Mouse (Mus musculus): ENCODE measurements around the gene Col4a2.
A peak's percentile ranks its signal among the peaks of the same experiment; 100 is the strongest.

The Col4a2 gene

GRCm38 (mm10) chr8:11417762-11418161 is 105.2 kb downstream of the Col4a2 start:
- no peak for DNase-seq (ENCODE audit: low read depth)

DNA sequence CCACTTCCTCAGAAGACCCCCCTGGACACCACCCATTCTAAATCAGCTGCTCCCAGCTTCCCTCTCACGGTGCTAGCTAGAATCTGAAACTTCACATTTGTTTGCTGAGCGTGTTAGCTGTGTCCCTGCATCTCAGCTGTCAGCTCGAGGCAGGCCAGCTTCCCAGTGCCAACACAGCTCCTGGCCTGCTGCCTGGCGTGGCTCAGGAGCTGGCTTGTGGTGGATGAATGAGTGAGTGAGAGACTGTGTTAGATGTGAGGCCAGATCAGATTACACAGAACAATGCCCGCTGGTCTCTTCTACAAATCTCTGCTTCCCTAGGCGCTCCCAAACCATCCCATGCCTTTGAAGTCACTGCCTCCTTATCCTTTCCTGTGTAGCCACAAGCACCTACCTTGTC is 106.6 kb downstream of the Col4a2 start:
- no peak for DNase-seq (ENCODE audit: low read depth)

GRCm38 (mm10) chr8:11419645-11420044 is 107.0 kb downstream of the Col4a2 start:
- peak; percentile 75 for DNase-seq (ENCODE audit: low read depth)

DNA sequence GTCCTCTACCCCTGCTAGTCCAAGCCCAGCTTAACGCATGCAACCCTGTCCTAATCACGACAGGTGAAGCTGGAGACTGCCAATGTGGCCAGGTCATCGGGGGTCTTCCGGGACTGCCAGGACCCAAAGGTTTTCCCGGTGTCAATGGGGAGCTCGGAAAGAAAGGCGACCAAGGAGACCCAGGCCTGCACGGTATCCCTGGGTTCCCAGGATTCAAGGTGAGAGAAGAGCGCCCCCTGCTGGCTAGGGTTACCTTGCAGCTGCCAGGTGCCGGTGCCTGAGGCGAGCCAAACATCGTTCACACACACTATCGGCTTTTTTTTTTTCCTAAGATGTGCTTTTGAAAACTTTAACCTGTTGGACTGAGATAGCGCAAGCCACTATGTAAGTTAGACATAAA is 108.5 kb downstream of the Col4a2 start:
- DNase-seq (ENCODE audit: low read depth), result peak; percentile 38

GRCm38 (mm10) chr8:11421968-11422367 is 109.4 kb downstream of the Col4a2 start:
- no peak for DNase-seq (ENCODE audit: low read depth)

DNA sequence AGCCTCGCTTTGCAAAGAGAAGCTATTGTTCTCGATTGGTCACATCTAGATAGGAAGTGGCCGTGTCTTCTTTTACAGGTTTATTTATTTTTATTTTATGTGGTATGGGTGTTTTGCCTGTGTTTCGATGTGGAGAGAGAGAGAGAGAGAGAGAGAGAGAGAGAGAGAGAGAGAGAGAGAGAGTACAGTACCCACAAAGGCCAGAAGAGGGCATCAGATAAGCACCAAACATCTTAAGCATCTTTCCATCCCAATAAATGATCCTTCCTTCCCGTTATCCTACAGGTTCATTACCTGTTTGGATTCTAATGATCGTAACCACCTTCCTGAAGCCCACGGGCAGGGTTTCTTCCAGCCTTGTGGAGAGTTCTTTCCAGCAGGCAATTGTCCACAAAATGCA is 110.5 kb downstream of the Col4a2 start:
- no peak for DNase-seq (ENCODE audit: low read depth)

GRCm38 (mm10) chr8:11430688-11431087 is 118.1 kb downstream of the Col4a2 start:
- peak; percentile 88 for DNase-seq (ENCODE audit: low read depth)

DNA sequence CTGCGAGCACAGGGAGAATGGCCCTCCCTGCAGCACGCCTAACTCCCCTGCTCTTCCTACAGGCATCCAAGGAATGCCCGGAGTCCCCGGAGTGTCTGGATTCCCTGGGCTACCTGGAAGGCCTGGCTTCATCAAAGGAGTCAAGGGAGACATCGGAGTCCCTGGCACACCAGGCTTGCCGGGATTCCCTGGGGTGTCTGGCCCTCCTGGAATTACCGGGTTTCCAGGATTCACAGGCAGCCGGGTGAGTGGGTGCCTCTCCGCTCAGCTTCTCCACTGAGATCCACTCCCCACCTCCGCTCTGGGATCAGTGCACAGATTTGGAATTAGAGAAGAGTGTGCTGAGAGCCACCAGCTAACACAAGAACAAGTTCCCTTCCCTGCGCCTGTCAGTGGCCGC is 125.3 kb downstream of the Col4a2 start:
- DNase-seq (ENCODE audit: low read depth), result no peak

DNA sequence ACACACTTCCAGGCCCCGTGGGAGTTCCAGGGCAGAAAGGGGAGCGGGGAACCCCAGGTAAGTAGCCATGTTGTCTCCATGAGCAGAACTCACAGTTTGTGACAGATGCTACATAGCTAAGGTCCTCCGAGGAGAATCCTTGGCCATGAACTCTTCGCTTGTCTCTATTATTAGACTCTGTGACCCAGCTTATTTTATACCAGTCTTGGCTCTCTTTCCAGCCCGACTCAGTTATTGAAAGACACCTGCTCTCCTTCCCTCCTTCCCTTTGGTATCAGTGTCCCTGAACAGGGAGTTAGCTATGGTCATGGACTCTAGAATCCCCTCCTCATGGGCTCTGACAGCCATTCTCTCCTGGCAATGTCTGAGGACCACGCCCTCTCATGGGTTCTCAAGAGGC is 128.7 kb downstream of the Col4a2 start:
- no peak for DNase-seq (ENCODE audit: low read depth)

DNA sequence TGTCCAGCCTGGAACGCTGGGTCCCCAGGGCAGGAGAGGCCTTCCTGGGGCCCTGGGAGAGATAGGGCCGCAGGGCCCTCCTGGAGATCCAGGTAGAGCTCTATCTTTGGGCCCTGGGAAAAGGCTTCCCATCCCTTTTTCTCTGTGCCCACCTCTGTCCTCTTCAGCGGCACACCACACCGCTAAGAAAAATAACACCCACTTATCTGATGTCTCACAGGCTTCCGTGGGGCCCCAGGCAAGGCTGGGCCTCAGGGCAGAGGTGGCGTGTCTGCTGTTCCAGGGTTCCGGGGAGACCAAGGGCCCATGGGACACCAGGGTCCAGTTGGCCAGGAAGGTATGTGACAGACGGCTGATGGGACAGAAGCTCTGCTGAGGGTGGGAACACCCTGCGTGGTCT is 131.0 kb downstream of the Col4a2 start:
- no peak for DNase-seq (ENCODE audit: low read depth)

- no peak for DNase-seq (ENCODE audit: low read depth)
These were observed 131.6 kb downstream of the Col4a2 start for GRCm38 (mm10) chr8:11444216-11444615.

DNA sequence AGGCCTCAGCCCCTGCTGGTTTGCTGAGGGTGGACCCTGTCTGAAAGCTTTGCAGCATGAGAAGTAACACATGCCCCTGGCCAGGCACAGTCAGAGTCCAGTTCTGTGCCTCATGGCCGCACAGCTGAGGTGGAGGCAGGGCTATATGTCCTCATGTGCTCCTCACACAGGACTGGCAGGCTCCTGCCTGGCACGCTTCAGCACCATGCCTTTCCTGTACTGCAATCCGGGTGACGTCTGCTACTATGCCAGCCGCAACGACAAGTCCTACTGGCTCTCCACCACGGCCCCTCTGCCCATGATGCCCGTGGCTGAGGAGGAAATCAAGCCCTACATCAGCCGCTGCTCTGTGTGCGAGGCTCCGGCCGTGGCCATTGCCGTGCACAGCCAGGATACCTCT is 133.2 kb downstream of the Col4a2 start:
- DNase-seq (ENCODE audit: low read depth), result no peak

DNA sequence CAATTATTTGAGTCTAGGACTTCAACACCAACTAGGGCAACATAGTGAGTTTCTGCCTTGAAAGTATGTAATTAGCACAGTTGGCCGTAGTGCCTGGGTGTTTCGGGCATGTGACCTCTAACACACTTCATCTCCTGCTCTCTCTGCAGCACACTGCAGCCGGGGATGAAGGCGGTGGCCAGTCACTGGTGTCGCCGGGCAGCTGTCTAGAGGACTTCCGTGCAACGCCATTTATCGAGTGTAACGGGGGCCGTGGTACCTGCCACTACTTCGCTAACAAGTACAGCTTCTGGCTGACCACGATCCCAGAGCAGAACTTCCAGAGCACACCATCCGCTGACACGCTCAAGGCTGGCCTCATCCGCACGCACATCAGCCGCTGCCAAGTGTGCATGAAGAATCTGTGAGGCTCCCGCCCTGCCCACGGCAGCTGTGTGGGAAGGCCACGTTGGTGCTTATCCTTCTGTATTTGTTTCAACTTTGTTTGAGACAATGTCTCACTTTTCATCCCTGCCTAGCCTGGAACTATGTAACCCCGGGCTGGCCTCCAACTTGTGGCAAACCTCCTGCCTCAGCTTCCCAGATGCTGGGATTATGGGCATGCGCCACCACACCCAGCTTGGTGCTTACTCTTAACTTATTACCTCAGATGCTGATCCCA is 135.4 kb downstream of the Col4a2 start:
- DNase-seq (ENCODE audit: low read depth), result no peak

DNA sequence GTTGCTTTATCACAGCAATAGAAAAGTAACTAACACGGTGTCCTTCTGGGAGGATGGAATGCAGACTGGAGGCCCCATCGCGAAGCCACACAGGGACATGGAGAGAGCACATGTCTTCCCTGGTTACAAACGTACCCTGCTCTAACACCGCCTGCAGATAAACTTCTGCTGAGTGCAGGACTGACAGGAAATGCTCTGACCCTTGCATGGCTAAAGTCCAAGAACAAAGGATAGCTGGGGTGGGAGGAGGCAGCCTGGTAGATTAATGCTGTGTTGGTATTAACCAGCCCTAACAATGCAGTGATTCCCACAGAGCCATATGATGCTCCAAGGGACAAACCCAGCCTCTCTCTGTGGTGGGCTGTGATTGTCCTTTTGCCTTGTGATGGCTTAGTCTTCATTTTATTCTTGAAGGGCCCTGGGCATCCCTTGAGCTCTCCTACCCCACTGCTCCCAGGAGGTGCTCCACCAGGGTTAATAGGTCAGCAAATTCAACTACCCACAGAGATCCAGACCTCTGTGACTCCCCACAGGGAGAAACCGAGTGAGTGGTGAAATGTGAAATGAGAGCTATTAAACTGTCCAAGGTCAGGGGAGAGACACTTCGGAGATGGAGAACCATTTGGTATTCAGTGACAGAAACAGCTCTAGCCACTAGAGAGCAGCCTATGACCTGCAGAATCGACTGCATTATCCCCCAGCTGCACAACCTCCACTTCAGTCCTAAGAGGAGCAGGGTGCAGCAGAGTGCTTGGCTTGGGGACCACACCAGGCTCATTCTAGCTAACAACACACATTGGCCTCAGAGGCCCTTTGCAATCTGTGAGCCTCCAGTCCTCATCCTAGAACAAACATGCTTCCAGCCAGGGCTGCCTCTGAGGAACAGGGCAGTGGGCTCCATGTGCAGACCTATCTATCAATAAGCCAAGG is 137.8 kb downstream of the Col4a2 start:
- DNase-seq (ENCODE audit: low read depth), result peak; percentile 69

DNA sequence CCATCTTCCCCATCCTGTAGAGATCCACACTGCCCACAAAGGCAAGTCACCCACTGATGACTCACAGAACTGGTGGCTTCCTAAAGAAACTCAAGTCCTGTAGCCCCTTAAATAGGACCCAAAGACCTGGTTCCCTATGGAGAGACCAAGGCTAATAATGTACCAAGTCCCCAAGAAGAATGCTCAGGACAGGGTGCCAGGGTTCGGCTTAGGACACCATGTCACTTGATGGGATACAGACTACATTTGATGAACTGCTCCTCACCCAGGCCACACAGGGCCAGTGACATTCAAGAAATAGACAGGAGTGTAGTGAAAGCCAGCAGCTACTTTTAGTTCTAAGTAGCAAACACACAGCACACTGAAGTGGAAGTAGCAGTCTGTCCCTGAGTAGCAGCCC is 139.5 kb downstream of the Col4a2 start:
- peak; percentile 61 for DNase-seq (ENCODE audit: low read depth)

- DNase-seq (ENCODE audit: low read depth), result peak; percentile 86
These were observed 140.0 kb downstream of the Col4a2 start for GRCm38 (mm10) chr8:11452559-11452958.

DNA sequence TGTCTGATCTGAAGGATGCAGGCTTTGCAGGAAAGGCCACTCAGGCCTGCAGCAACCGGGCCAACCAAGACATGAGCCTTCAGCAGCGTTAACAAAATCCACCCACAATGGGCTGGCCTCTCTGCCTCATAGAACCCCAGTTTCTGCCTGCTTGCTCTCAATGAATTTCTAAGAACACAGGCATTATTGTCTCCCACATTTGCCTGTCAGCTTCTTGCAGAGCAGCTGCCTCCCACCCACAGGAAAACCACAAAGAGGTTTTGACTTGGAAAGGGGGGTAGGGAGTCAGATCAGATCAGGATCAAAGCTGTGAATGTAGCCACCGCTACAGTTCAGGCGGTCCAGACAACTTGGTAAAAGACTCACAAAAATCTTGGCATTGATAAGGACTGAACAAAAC is 140.4 kb downstream of the Col4a2 start:
- DNase-seq (ENCODE audit: low read depth), result peak; percentile 84

DNA sequence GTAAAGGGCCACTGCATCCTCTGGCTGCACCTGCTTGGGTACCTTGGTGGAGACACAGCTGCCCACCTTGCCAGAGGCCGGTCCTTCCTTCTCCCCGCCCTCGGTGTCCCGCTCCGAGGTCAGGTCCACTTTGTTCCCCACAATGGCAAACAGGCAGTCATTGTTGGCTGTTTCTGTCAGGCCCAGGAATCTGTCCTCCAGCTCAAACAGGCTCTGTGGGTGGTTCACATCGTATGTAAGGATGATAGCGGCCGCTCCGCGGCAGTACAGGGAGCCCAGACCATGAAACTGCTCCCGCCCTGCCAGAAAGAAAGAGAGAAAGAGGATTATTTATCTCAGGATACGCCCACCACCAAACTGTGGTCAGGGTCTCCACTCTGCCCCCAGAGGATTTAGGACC is 141.6 kb downstream of the Col4a2 start:
- DNase-seq (ENCODE audit: low read depth), result no peak

- DNase-seq (ENCODE audit: low read depth), result no peak
These were observed 144.7 kb downstream of the Col4a2 start for GRCm38 (mm10) chr8:11457278-11457677.

DNA sequence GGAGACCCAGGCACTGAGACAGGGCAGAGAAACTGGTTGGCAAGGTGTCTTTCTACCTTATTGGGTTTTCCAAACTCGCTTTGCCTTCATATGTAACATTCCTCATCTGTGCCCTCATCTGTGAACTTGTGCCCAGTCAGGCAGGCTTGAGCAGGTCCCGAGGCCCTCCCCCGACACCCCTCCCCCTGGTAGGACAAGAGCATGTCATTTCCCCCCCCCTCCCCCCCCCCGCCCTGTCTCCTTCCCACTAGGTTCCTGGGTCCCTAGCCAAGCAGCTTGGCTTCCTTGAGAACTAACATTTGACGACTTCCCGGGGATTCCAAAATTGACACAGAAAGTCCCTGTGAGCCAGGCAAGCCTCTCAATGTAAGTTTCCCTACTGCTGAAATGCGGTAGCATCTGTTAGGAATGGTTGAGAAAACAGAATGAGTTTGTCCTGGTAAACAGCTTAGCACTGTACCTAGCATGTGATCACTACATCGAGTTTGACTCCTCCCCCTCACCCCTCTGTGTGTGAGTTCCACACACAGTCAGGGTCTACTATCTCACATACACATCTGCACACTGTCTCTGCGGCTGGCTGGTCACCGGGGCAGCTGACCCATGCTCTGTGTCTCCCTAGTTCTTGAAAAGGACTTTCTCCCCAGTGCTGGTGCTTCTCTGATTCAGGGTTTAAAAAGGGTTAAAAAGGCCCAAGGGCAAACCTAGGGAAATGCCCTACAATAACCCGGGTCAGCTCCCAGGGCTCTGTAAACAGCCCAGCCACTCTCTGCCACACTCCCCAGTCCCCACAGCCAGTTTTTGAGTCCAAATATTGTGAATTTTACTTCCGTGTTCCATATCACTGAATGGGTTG is 145.6 kb downstream of the Col4a2 start:
- peak; percentile 19 for DNase-seq (ENCODE audit: low read depth)

GRCm38 (mm10) chr8:11459016-11459415 is 146.4 kb downstream of the Col4a2 start:
- no peak for DNase-seq (ENCODE audit: low read depth)

DNA sequence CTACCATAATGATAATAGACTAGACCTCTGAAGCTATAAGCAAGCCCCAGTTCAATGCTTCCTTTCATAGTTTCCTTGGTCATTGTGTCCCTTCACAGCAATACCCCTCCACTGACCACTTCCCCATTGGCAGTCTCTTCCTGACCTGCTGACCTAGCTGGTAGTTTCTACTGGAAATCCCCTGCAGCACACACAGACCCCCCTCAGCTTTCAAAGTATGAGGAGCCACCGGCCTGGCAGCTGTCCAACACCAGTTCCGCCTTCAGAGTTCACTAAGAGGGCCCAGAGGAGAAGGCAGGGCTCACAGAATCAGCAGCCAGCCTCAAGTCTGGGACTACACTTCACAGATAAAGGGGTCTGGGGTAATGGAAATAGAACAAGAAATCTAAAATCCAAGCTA is 148.3 kb downstream of the Col4a2 start:
- peak; percentile 57 for DNase-seq (ENCODE audit: low read depth)
